Mouse (Mus musculus) brain, embryonic 14.5 days (tissue): ENCODE data around the gene Bud13.

Experiments used
- CTCF ChIP-seq: fragments of 200-500 bp; IDR thresholded peaks from 2 replicates; pipeline ENCODE4 v1.5.1; 2012; ENCODE audit warnings: inconsistent platforms, mild to moderate bottlenecking, moderate library complexity, borderline replicate concordance; ENCODE audit not compliant: insufficient read depth, insufficient read length; ENCODE audit errors: extremely low read depth
- POLR2A ChIP-seq: fragments of 200-500 bp; IDR thresholded peaks from 2 replicates; pipeline ENCODE4 v1.6.1; 2012; ENCODE audit warnings: mild to moderate bottlenecking, inconsistent platforms, borderline replicate concordance; ENCODE audit not compliant: poor library complexity, insufficient read depth, insufficient read length, severe bottlenecking; ENCODE audit errors: extremely low read depth

GRCm38 (mm10) chr9:46335461-46335995 is 52.7 kb downstream of the Bud13 start:
- TF ChIP-seq CTCF (no peak), POLR2A (no peak)
